Comparison of ENCODE assay signal across 10 mouse cellular contexts in the genomic region with DNA sequence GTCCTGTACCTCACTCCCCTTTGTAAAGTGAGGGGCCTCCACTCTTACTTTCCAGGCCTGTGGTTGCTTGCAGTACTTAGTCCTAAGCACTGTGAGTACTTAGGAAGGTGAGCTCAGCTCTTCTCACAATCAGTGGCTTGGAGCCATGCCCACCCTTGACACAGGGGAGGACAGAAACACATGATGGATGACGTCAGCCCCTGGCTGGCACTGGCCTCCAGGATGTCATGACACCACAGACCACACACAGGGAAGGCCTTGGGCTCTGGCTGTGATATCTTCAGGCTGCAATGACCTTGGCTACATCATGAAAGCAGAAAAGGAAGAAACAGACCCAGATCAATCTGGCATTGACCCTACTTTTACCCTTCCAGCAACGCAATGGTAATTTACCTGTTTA.
DNase-seq lines count a peak whose midpoint lies in the region; ATAC-seq and TF ChIP-seq lines count a peak whose summit lies in the region.
"Had no signal": no experiment of that assay in that cellular context is flagged by ENCODE, and none has a peak within 500 bp of the region (broad histone marks: within the 10 kb centered on the region; RNA-seq: fewer than 3 reads in every experiment).

No protein-coding gene starts in this region.

- intact Hi-C loops in heart, postnatal 36 days (cut with DNase I), result no loop called here

- no peaks in the 10 kb centered on the region for H3K27me3 ChIP-seq in Patski
- H3K27me3 ChIP-seq: embryonic facial prominence, embryonic 13.5 days; midbrain, embryonic 13.5 days had no signal

- ATAC-seq in Patski, result no peak
- no peak for ATAC-seq in CD4-positive, CD25-positive, alpha-beta regulatory T cell, adult 4 months
- ATAC-seq in inflammation-experienced regulatory T-cells, adult 6 months, result no peak
- ATAC-seq: midbrain, embryonic 13.5 days had no signal

- TF ChIP-seq CTCF in Patski (IDR thresholded peaks at IDR 0.05), result no peak

- peak; percentile 53 to 60 for DNase-seq in heart, adult 18-20 months
- no peak for DNase-seq in heart, postnatal 36 days
- DNase-seq in Patski (ENCODE audit: low read depth, low spot score), result peak; percentile 43
- DNase-seq in cerebellum, postnatal 36 days, result peak; percentile 64 to 72
- DNase-seq in lung, postnatal 25 days (ENCODE audit: low spot score), result peak; percentile 54
- no peak for DNase-seq in yolk sac, embryonic 10.5 days (ENCODE audit: low spot score)

- CTCF ChIA-PET in Patski (lab: Charles Lee), result interaction anchor here (1.0 to 1.2 kb wide), 2 partner anchors 9 to 18 kb away, joined by 3 read pairs; no protein-coding TSS in a partner anchor

- in situ Hi-C loops in Patski (cut with MboI; ENCODE audit: low pct_unique_long_range_greater_than_20kb), result no loop called here

- POLR2A ChIA-PET in Patski (lab: Charles Lee), result no interaction called here

Comparison
In these comparisons a context has a peak if more than half of its experiments do, and no peak if none do; other contexts are left out.
1. DNase-seq: peak in heart, adult 18-20 months (2 of 2), Patski (single experiment), cerebellum, postnatal 36 days (2 of 2) and lung, postnatal 25 days (single experiment); none in heart, postnatal 36 days (0 of 2) and yolk sac, embryonic 10.5 days (single experiment).